Mouse (Mus musculus) megakaryocyte, embryonic 14.5 days (primary cell): ENCODE data around the gene Sclt1. TPM values are rescaled to one million over a fixed set of nuclear protein-coding genes. Genes with fewer than 3 reads are reported as not detected.

ENCODE experiments used
- H3K27me3 ChIP-seq: replicated peaks from 2 replicates; pipeline ENCODE3; 2012; ENCODE audit warnings: inconsistent platforms
- H3K36me3 ChIP-seq: replicated peaks from 2 replicates; pipeline ENCODE3; 2012; ENCODE audit warnings: low read length, inconsistent platforms, mixed read lengths
- H3K4me1 ChIP-seq: 2 replicates; pipeline ENCODE4 v1.6.1; 2012; ENCODE audit warnings: inconsistent platforms
- H3K4me3 ChIP-seq: replicated peaks from 2 replicates; pipeline ENCODE3; 2012; ENCODE audit warnings: moderate library complexity, mild to moderate bottlenecking, inconsistent platforms
- H3K9me3 ChIP-seq: 2 replicates; pipeline ENCODE4 v1.6.1; 2012; ENCODE audit warnings: inconsistent platforms
- FLI1 ChIP-seq: IDR thresholded peaks from 2 replicates; pipeline ENCODE4 v1.6.1; 2012; ENCODE audit warnings: low read length, inconsistent platforms, mixed read lengths
- GATA1 ChIP-seq: IDR thresholded peaks from 3 replicates; pipeline ENCODE4 v1.6.1; 2012; ENCODE audit warnings: mixed read lengths, low read length, inconsistent platforms, borderline replicate concordance
- polyA plus RNA-seq: library from polyadenylated mRNA; stranded (reverse); fragments of >175 nt; gene quantifications from 2 replicates; pipeline ENCODE4 v1.2.3, GENCODE M21; 2012; ENCODE audit warnings: low replicate concordance; ENCODE audit not compliant: insufficient read depth

Sclt1 gene
- polyA plus RNA-seq, 1 experiment = 0.86 TPM

DNA sequence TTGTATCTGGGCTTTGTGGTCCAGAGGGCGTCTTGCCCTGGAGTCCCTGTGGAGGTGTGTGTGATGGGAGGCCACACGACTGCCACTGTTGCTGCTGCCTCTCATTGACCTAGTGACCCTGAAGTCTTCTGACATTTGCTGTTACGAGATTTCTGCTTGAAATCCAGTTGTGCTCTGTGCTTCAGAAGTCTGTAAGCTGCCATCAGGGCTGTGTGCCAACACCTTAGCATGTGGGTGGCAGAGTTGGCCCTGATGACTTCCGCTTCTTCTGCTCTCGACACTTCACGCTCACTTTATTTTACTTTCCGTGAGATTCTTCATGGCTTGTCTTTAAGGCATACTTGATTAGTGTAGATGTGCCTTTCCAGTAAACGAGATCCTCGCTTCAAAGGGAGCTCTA lies 143.9 kb downstream of the Sclt1 start:
- H3K9me3 ChIP-seq = no peaks in the 10 kb centered on the region
- H3K36me3 ChIP-seq = peaks cover 90% of the 10 kb centered on the region
- H3K4me3 ChIP-seq = no peak overlapping the region
- no peaks in the 10 kb centered on the region for H3K27me3 ChIP-seq
- H3K4me1 ChIP-seq = peaks cover 33% of the 10 kb centered on the region
- TF ChIP-seq FLI1 (no peak), GATA1 (no peak)

DNA sequence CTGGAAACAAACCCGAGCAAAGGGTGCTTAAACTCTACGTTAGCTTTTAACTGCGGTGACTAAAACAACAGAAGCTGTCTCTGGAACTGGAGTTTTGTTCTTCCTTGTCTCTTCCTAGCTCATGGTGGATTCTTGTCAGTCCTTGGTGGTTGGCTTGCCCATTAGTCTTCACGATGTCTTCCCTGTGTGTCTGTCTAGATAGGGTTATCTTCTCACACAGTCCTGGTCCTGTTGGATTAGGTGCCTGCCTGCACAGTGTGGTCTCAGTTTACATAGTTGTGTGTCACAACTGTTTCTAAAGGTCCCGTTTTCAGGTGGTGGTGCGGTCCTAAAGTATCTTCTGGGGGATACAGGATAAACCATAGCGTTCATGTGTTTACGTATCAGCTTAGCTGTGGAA lies 145.3 kb downstream of the Sclt1 start:
- H3K4me3 ChIP-seq = no peak overlapping the region
- TF ChIP-seq GATA1 (no peak), FLI1 (no peak)
- H3K27me3 ChIP-seq = no peaks in the 10 kb centered on the region
- H3K9me3 ChIP-seq = no peaks in the 10 kb centered on the region
- H3K4me1 ChIP-seq = peaks cover 42% of the 10 kb centered on the region
- H3K36me3 ChIP-seq = peaks cover 91% of the 10 kb centered on the region

DNA sequence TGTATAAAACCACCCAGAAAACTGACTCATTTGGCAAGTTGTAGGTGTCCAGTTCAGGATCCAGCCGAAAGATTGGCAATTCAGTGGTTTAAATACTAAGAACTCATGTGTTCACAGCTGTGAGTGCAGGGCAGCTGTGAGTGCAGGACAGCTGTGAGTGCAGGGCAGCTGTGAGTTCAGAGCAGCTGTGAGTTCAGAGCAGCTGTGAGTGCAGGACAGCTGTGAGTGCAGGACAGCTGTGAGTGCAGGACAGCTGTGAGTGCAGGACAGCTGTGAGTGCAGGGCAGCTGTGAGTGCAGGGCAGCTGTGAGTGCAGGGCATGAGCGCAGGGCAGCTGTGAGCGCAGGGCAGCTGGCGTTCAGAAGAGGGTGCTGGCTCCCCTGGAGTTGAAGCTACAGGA lies 147.3 kb downstream of the Sclt1 start:
- Histone ChIP-seq H3K36me3 (peaks cover 96% of the 10 kb centered on the region), H3K9me3 (no peaks in the 10 kb centered on the region), H3K4me1 (peaks cover 51% of the 10 kb centered on the region), H3K4me3 (peak overlapping the region; percentile 53), H3K27me3 (no peaks in the 10 kb centered on the region)
- TF ChIP-seq FLI1 = no peak
- TF ChIP-seq GATA1 = no peak

DNA sequence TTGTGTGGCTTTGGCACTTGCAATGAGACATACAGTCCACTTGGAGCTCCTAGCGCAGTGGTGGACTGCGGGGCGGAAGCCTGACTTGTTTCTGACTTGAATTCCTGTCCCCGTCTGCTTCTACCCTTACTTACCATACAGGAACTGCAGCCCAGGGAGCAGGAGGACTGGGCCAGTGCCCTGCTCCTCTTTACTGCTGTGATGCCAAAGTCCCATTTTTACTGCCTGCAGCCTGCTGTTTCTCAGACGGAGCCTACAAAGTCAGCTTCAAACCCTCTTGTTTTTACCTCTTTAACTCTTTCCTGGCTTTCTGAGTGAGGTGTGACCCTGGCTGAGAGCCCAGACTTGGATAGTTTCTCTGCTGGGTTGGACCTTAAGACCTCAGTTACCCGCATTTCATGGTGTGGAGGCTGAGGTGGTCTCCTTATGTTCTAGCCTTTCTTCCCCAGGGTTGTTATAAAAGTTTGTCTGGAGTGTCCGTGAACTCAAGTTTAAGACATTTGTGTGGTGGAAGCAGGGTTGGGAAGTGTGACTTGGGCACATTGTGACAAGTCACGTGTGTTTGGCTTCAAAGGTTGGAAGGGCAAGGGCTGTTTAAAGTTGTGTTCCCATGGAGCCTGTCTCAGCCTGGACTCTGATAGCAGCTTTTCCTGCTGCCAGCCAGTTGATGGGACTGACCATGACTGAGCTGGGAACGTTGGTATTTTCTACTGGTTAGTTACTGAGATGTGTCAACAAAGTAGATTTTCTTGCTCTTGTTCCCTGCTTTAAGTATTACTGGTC lies 148.0 kb downstream of the Sclt1 start:
- Histone ChIP-seq H3K4me3 (no peak overlapping the region), H3K4me1 (peaks cover 48% of the 10 kb centered on the region), H3K36me3 (peaks cover 96% of the 10 kb centered on the region), H3K27me3 (no peaks in the 10 kb centered on the region), H3K9me3 (no peaks in the 10 kb centered on the region)
- TF ChIP-seq GATA1 = no peak

DNA sequence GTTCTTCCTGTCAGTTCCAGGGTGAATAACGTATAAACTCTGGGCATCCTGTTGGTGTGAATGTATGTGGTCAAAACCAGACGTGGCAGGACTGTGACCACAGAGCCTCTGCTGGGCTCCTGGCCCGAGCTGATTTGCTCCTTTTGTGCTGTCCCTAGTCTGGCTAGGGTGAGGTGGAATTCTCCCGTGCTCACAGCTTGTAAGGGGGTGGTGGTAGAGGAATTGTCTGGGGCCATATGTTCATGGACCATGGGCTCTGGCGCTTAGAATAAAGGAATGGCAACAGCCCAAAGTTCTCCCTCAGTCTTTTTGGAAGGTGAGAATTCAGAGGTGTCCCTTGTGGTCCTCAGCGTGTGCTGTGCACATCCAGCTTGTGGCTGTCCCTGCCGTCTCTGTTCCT lies 149.5 kb downstream of the Sclt1 start:
- TF ChIP-seq GATA1 = no peak
- Histone ChIP-seq H3K4me3 (no peak overlapping the region), H3K36me3 (peaks cover 90% of the 10 kb centered on the region), H3K4me1 (peaks cover 58% of the 10 kb centered on the region), H3K9me3 (no peaks in the 10 kb centered on the region), H3K27me3 (no peaks in the 10 kb centered on the region)

DNA sequence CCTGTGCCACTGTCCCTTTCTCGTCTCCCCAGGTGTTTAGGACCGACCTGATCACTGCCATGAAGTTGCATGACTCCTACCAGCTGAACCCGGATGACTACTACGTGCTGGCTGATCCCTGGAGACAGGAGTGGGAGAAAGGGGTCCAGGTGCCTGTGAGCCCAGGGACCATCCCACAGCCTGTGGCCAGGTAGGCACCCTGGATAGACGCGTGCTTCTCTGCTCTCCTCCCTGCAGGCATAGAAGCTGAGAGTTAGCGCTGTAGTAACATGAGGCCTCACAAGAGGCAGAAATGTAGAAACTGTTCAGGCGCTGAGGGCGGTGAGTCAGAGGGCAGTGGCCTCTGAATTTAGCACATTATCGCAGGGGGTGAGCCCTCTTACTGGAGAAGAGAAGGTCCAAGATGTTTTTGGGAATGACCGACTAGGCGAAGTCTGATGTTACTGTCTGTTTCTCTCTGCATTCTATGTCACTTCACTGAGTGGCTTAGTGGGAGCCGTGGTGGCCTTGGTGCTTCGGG lies 150.6 kb downstream of the Sclt1 start:
- Histone ChIP-seq H3K27me3 (no peaks in the 10 kb centered on the region), H3K4me3 (no peak overlapping the region), H3K4me1 (peaks cover 65% of the 10 kb centered on the region), H3K9me3 (no peaks in the 10 kb centered on the region), H3K36me3 (peaks cover 79% of the 10 kb centered on the region)
- TF ChIP-seq GATA1 = no peak
- TF ChIP-seq FLI1 = no peak

DNA sequence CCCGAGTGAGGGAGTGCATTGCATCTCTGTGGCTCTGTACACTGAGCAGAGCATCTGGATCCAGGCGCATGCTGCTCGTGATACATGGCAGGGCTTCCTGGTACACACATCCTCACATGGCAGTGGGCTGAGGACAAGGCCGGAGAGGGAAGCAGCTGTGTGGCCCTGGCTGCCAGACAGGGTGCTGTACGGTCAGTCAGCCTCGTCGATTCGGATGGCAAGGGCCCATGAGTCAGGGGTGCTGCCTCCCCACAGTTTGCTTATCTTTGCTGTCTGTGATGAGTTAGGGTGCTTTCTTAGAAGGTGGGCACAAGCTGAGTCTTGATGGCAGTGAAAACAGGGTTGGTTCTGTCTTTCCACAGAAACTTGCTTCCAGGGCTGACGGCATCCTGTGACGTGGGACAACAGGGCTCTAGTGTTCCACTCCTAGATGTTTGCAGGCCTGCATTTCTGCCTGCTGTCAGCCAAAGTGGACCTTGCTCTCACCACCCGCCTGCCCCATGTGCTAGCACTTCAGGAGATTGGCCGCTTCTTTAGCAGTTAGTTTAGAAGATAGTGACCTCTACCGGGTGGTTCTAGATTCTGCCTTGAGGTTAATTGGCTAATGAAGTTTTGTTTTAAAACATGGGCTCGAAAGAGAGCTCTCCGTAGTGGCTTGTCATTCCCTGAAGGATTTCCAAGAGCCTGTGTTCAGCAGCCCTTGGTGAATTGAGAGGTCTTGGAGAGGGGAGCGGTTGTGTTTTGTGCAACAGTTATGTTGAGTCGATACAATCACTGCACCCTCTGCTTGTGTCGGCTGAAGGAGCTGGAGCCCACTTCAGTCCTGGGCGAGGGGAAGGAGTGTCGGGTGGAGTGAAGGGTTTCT lies 151.4 kb downstream of the Sclt1 start:
- Histone ChIP-seq H3K36me3 (peaks cover 71% of the 10 kb centered on the region), H3K4me1 (peaks cover 69% of the 10 kb centered on the region), H3K27me3 (no peaks in the 10 kb centered on the region), H3K9me3 (no peaks in the 10 kb centered on the region), H3K4me3 (peak overlapping the region; percentile 6)
- TF ChIP-seq GATA1 = no peak
- TF ChIP-seq FLI1 = no peak

DNA sequence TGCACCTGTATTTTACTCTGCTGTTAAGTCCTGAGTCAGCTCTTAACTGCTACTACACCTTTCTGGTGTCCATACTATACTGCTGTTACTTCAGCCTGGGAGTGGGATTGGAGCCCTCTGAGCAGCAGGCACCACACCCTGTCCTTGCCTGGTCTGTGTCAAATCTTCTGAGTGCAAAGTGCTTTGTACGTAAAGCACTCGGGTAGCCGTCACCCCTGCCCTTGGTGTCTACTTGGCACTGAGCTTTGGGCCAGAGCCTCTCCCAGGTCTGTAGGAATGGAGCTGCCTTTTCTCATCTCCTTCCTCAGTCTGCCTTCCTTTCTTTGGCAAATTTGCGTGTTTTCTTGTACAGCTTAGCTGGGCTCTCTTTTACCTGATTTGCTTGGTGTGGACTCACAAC lies 152.3 kb downstream of the Sclt1 start:
- Histone ChIP-seq H3K9me3 (no peaks in the 10 kb centered on the region), H3K4me3 (no peak overlapping the region), H3K4me1 (peaks cover 74% of the 10 kb centered on the region), H3K36me3 (peaks cover 62% of the 10 kb centered on the region), H3K27me3 (no peaks in the 10 kb centered on the region)
- TF ChIP-seq GATA1 (no peak), FLI1 (no peak)

DNA sequence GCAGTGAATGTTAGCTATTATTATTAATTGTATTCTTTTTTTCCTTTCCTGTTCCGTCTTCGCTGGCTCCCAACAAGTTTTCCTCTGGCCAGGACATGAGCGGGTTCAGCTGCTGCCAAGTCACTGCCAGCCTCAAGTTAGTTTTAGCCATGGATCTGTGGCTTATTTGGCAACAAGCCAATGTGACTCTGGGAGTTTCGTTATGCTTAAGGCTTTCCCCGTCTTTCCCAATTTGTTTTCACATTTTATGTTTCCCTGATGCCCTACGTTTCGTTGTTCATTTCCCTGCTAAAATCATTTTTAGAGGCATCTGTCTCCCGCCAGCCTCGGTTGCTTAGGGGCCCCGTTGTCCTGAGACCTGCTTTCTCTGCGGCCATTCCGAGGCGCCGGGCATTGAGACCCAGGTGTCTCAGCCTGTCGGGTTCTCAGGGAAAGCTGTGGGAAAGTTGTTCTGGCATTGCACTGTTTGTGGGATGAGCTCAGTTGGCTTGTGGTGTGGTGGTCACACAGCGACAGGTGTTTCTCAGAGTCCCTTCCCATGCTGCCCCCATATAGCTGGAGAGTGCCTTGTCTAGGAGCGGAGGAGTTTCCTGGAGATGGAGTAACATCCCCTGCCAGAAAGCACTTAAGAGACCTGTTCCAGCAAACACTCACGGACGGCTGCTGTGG lies 152.9 kb downstream of the Sclt1 start:
- no peaks in the 10 kb centered on the region for H3K9me3 ChIP-seq
- peaks cover 56% of the 10 kb centered on the region for H3K36me3 ChIP-seq
- TF ChIP-seq FLI1 (no peak), GATA1 (no peak)
- peaks cover 68% of the 10 kb centered on the region for H3K4me1 ChIP-seq
- no peaks in the 10 kb centered on the region for H3K27me3 ChIP-seq
- no peak overlapping the region for H3K4me3 ChIP-seq

DNA sequence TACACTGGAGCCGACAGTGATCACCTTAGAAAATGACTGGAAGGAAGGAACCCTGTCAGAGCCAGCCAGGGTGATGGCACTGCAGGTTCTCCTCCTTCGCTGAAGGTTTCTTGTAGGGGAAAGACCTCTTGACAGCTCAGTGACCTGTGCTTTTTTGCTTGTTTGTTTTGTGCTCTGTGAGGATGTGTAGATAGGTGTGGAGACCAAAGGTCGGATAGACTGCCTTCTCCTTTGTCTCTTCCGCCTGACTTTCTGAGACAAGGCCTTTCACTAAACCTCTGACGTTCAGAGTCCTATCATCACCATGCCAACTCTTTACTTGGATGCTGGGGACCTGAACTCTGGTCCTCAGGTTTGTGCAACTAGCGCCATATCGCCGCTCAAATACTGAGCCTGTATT lies 153.8 kb downstream of the Sclt1 start:
- Histone ChIP-seq H3K9me3 (no peaks in the 10 kb centered on the region), H3K36me3 (peaks cover 55% of the 10 kb centered on the region), H3K27me3 (no peaks in the 10 kb centered on the region), H3K4me1 (peaks cover 68% of the 10 kb centered on the region), H3K4me3 (no peak overlapping the region)
- TF ChIP-seq GATA1 (no peak), FLI1 (no peak)
